Mouse (Mus musculus) forebrain, postnatal 0 days (tissue): ENCODE measurements around the gene Sh3rf1. TPM values are rescaled to one million over a fixed set of nuclear protein-coding genes. Genes with fewer than 3 reads are reported as not detected.

ENCODE experiments used
- ATAC-seq: fragments of 200-750 bp; cut with Nextera tagmentation; 2 replicates; pipeline ENCODE4 v1.8.0; 2017; ENCODE audit warnings: mild to moderate bottlenecking, moderate library complexity
- DNase-seq: peaks from one replicate; pipeline ENCODE4 v3.0.0-alpha.2; 2015
- H3K27ac ChIP-seq: fragments of 300-500 bp; sonication (generic); 2 replicates; pipeline ENCODE4 v1.5.1; 2014; ENCODE audit warnings: low read depth, mild to moderate bottlenecking, antibody characterized with exemption, low read length, moderate library complexity, mixed read lengths
- H3K27me3 ChIP-seq: fragments of 300-500 bp; sonication (generic); 2 replicates; pipeline ENCODE4 v1.6.1; 2014; ENCODE audit warnings: mild to moderate bottlenecking, low read length, mixed read lengths; ENCODE audit not compliant: insufficient read depth
- H3K36me3 ChIP-seq: fragments of 300-500 bp; sonication (generic); 2 replicates; pipeline ENCODE4 v1.6.1; 2014; ENCODE audit warnings: mild to moderate bottlenecking, moderate library complexity; ENCODE audit not compliant: insufficient read depth
- H3K4me1 ChIP-seq: fragments of 300-500 bp; sonication (generic); 2 replicates; pipeline ENCODE4 v1.6.1; 2014; ENCODE audit warnings: antibody characterized with exemption; ENCODE audit not compliant: insufficient read depth
- H3K4me2 ChIP-seq: fragments of 300-500 bp; sonication (generic); 2 replicates; pipeline ENCODE4 v1.6.1; 2014; ENCODE audit warnings: low read depth, mild to moderate bottlenecking, moderate library complexity
- H3K4me3 ChIP-seq: fragments of 300-500 bp; sonication (generic); 2 replicates; pipeline ENCODE4 v1.5.1; 2014; ENCODE audit warnings: low read depth, low read length, mixed read lengths
- H3K9ac ChIP-seq: fragments of 300-500 bp; sonication (generic); 2 replicates; pipeline ENCODE4 v1.6.1; 2014; ENCODE audit warnings: mild to moderate bottlenecking
- H3K9me3 ChIP-seq: fragments of 300-500 bp; sonication (generic); 2 replicates; pipeline ENCODE4 v1.6.1; 2016; ENCODE audit warnings: low read length
- CTCF ChIP-seq: sonication (generic); IDR thresholded peaks from 2 replicates; pipeline ENCODE4 v1.5.1; 2016; ENCODE audit warnings: antibody characterized with exemption, control low read depth, low read depth
- WGBS: fragments of 180-500 bp; shearing (Covaris S2); extraction: QIAGEN DNeasy Blood & Tissue Kit; methylation state at CpG from one replicate; pipeline ENCODE4 v1.1.7; 2014; 5-methylcytosine and 5-hydroxymethylcytosine counted together
- polyA plus RNA-seq: library from polyadenylated mRNA; unstranded; fragments of >200 nt; fragmentation: Nextera tagmentation; extraction: Ambion mirVana; gene quantifications from 2 replicates; pipeline ENCODE4 v1.2.1, GENCODE M21; 2015
- total RNA-seq: library from RNA; depleted of rRNA; stranded (reverse); fragments of >200 nt; gene quantifications from 2 replicates; pipeline ENCODE4 v1.2.3, GENCODE M21; 2014

Sh3rf1 gene
- total and polyA plus RNA-seq, 2 experiments from 2014 or later = 27.3 to 35.4 TPM

DNA sequence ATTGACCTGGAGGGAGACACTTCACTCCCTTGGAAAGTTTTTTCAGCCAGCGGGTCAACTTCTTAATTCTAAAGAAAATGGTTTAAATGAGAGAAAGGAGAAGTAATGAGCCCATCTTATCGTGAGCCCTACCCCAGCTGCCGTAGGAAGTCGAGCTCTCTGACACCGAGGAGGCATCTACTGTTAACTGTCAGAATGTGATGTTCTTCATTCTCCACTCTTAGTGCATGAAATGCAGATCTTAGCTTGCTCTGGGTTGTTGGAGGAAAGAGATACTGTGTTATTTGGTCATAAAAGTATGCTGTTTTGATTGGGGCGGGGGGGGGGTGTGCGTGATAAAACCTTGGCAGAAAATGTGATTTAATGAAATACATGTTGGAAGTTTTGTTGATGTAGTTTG lies 62.7 kb downstream of the Sh3rf1 start:
- H3K4me2 ChIP-seq = no peak overlapping the region
- no peaks in the 10 kb centered on the region for H3K36me3 ChIP-seq
- ATAC-seq (no peak), DNase-seq (no peak)
- no peak overlapping the region for H3K9ac ChIP-seq
- H3K4me1 ChIP-seq = peaks cover 9% of the 10 kb centered on the region; the same call in 1 of the 2 replicates
- no peaks in the 10 kb centered on the region for H3K27me3 ChIP-seq
- 76% methylated on average over 7 of the region's 7 CpGs for WGBS
- no peaks in the 10 kb centered on the region for H3K9me3 ChIP-seq
- H3K4me3 ChIP-seq = no peak overlapping the region
- H3K27ac ChIP-seq = no peak overlapping the region
- no peak for TF ChIP-seq CTCF

- Histone ChIP-seq H3K36me3 (no peaks in the 10 kb centered on the region), H3K9me3 (no peaks in the 10 kb centered on the region), H3K4me1 (peaks cover 9% of the 10 kb centered on the region; the same call in 1 of the 2 replicates), H3K9ac (no peak overlapping the region), H3K27me3 (no peaks in the 10 kb centered on the region), H3K27ac (no peak overlapping the region), H3K4me2 (no peak overlapping the region), H3K4me3 (no peak overlapping the region)
- TF ChIP-seq CTCF = no peak
- DNase-seq = no peak
- 83% methylated on average over 14 of the region's 14 CpGs for WGBS
- ATAC-seq = no peak
Measured at GRCm38 (mm10) chr8:61286795-61287385, 63.2 kb downstream of the Sh3rf1 start.

GRCm38 (mm10) chr8:61288006-61288566 lies 64.4 kb downstream of the Sh3rf1 start:
- Histone ChIP-seq H3K9ac (no peak overlapping the region), H3K27ac (peak overlapping the region; percentile 57; the same call in 1 of the 2 replicates), H3K9me3 (no peaks in the 10 kb centered on the region), H3K4me3 (no peak overlapping the region), H3K4me1 (peaks cover 9% of the 10 kb centered on the region; the same call in 1 of the 2 replicates), H3K36me3 (no peaks in the 10 kb centered on the region), H3K27me3 (no peaks in the 10 kb centered on the region), H3K4me2 (no peak overlapping the region)
- peak; percentile 48 for DNase-seq
- ATAC-seq = peak; percentile 80
- 44% methylated on average over 11 of the region's 11 CpGs for WGBS
- TF ChIP-seq CTCF = no peak

DNA sequence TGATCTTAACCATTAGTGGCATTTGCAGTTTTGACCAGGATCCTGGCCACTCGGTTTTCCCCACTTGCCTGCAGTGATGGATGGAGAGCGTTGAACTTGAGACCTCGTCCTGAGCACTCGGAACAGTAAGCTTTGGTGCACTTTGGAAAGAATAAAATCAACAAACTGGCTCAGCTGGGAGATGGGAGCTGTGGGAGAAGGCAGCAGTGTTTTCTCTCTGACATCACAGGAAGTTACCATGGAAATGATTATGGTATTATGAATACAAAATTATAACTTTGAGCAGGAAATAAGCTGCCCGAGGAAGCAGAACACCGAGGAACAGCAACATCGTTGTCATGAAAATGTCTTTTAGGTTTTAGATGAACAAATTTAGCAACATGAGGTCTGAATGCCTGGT lies 65.0 kb downstream of the Sh3rf1 start:
- no peak for TF ChIP-seq CTCF
- no peak overlapping the region for H3K4me3 ChIP-seq
- 48% methylated on average over 7 of the region's 7 CpGs for WGBS
- H3K9ac ChIP-seq = no peak overlapping the region
- H3K27ac ChIP-seq = peak overlapping the region; percentile 57; the same call in 1 of the 2 replicates
- no peak overlapping the region for H3K4me2 ChIP-seq
- H3K36me3 ChIP-seq = no peaks in the 10 kb centered on the region
- no peaks in the 10 kb centered on the region for H3K9me3 ChIP-seq
- H3K4me1 ChIP-seq = peaks cover 9% of the 10 kb centered on the region; the same call in 1 of the 2 replicates
- no peaks in the 10 kb centered on the region for H3K27me3 ChIP-seq
- ATAC-seq = peak; percentile 69; the same call in 1 of the 2 replicates
- DNase-seq = no peak

DNA sequence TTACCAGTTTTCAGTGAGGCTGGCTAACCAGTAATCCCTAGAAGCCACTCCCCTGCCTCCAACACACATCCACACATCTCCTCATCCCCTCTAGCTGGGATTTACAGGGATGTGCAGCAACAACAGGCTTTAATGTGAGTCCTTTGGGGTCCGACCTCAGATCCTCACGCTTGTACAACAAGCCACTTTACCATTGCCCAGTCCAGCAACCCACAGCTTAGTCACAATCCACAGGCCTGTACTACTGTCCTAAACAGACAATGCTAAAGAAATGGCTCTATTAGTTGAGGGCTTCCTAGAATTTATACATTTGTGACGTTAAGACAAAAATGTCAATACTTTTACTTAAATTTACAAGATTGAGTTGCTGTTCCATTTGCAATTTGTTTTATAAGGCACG lies 71.4 kb downstream of the Sh3rf1 start:
- ATAC-seq = no peak
- no peak for TF ChIP-seq CTCF
- Histone ChIP-seq H3K4me2 (peak overlapping the region; percentile 17; the same call in 1 of the 2 replicates), H3K36me3 (no peaks in the 10 kb centered on the region), H3K27me3 (no peaks in the 10 kb centered on the region), H3K4me1 (no peaks in the 10 kb centered on the region), H3K9me3 (no peaks in the 10 kb centered on the region), H3K4me3 (no peak overlapping the region), H3K27ac (no peak overlapping the region), H3K9ac (no peak overlapping the region)
- DNase-seq = no peak
- 64% methylated on average over 4 of the region's 4 CpGs for WGBS

GRCm38 (mm10) chr8:61295441-61295840 lies 71.8 kb downstream of the Sh3rf1 start:
- WGBS = 20% methylated on average over 12 of the region's 12 CpGs
- ATAC-seq = peak; percentile 87
- no peak for DNase-seq

GRCm38 (mm10) chr8:61298828-61299227 lies 75.2 kb downstream of the Sh3rf1 start:
- ATAC-seq (no peak), DNase-seq (no peak)
- H3K4me1 ChIP-seq = peaks cover 8% of the 10 kb centered on the region; the same call in 1 of the 2 replicates
- H3K9me3 ChIP-seq = no peaks in the 10 kb centered on the region
- no peak overlapping the region for H3K4me3 ChIP-seq
- 48% methylated on average over 4 of the region's 4 CpGs for WGBS
- H3K27me3 ChIP-seq = no peaks in the 10 kb centered on the region
- H3K36me3 ChIP-seq = no peaks in the 10 kb centered on the region
- no peak overlapping the region for H3K4me2 ChIP-seq
- no peak for TF ChIP-seq CTCF
- no peak overlapping the region for H3K9ac ChIP-seq
- H3K27ac ChIP-seq = no peak overlapping the region

More at GRCm38 (mm10) chr8:61295441-61295840, 71.8 kb downstream of the Sh3rf1 start:
- Histone ChIP-seq H3K9ac (no peak overlapping the region), H3K4me2 (peak overlapping the region; percentile 17; the same call in 1 of the 2 replicates), H3K27ac (no peak overlapping the region), H3K9me3 (no peaks in the 10 kb centered on the region), H3K36me3 (no peaks in the 10 kb centered on the region), H3K27me3 (no peaks in the 10 kb centered on the region), H3K4me1 (no peaks in the 10 kb centered on the region), H3K4me3 (no peak overlapping the region)
- no peak for TF ChIP-seq CTCF
